Mouse (Mus musculus): ENCODE data around the gene Esam.

DNA sequence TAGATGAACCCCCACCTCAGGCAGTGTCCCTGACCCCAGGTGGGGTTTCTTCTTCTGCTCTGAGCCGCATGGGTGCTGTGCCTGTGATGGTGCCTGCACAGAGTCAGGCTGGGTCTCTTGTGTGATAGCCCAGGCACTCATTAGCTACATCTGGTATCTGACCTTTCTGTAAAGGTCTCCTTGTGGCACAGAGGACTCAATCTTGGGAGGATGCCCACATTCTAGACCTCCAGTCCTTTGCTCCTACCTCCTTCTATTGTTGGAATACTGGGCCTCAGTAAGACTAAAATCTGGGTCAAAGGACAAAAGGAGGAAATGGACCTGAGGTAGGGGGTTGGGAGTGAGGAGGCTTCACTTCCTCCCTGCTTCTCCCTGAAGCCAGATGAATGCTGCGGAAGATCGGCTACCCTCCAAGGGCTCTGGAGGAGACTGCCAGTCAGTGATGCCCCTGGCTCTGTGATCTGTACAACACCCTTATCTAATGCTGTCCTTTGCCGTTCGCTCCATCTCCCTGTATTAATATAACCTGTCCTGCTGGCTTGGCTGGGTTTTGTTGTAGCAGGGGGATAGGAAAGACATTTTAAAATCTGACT, 9.9 kb downstream of the Esam start:
- TF ChIP-seq POLR2A (IDR thresholded peaks at IDR 0.05; ENCODE audit: borderline replicate concordance, low read depth, low read length) (no peak), CTCF (IDR thresholded peaks at IDR 0.05; ENCODE audit: low read depth, low read length) (no peak)
